Mouse (Mus musculus) mature B cell (primary cell): ENCODE measurements around the gene Tex10.
"Not testable (repeated sequence)": the region's sequence is repeated elsewhere in the genome, so short reads cannot be mapped to it uniquely, and the experiment has no call there.

ENCODE experiments used
- in situ Hi-C: fragments of 300-500 bp; cut with MboI; formaldehyde crosslinking; loops from 2 replicates; pipeline ENCODE4 v1.14.3; 2019

Tex10 gene

DNA sequence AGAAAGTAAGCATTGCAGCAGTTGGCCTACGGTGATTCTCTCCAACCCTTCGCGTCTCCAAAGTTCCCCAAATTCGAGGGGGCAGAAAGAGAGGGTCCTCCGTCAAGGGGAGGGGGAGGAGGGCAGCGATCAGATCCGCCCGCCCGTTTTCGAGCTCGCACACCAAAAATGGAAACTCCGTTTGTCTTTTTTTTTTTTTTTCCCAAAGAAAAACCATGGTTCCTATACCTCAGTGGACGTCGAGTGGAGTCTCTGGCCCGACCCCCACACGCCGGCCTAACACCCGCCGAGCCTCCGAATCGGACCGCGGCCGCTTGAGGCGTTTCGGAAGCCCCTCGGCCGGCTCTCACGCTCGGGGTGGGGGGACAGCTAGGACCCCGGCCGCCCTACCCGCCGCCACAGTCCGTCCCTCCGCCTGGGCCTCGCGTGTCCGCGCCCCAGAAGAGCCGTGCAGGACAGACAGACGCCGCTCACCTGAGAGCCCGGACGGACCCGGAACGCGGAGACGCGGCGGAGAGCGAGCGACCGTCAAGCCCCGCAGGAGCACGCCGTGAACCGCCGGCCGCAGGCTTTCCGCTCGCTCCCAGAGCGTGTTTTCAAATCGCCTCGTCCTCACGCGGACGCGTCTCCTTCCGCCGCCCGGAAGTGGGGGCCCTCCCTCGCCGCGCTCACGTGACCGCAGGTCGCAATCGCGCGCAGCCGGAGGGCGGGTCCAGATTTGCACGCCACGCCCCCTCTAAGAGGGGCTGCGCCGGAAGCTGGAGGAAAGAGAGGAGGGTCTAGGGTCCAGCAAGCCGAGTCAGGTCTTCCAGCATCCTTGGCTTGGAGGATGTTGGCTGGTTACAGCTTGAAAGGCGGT is at the start of gene Tex10:
Gene Tex10, minus strand, starts transcription at position 668 of the 859 bp plus-strand sequence.
- in situ Hi-C loops: no loop called here

DNA sequence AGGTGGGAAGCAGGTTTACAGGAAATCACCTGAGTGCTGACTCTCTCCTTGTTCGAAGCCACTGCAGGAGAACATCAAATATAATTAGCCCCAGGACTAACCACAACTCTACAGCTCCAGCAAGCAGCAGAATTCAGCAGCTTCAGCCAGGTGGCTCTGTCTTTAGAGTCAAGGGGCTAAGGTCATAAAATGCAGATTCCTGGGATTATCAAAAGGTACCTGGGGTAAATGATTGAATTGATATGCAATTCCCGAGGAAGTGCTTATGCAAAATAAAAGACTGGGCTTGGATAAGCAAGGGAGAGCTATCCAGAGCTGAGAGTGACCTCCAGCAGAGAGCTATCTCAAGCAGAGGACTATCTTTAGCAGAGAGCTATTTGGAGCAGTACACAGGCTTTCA is 37.6 kb upstream of the Tex10 start:
- in situ Hi-C loops: no loop called here

DNA sequence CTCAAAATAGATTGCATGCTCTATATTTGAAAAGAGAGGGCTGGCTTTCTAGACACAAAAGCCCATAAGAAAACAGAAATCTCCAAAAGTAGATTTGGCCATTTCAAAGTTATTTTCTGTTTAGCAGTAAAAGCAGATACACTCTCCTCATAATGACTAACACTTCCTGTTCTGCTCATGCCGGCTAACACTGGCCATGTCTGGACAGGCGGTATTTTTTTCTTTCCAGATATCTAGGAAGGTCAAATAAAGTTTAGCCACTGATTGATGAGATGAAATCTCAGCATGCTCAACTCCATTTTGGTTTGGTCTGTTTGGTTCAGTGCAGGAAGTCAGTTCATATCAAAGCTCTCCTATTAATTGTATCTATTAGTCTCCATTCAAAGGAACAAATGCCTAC is 19.3 kb upstream of the Tex10 start:
- in situ Hi-C loops: no loop called here

DNA sequence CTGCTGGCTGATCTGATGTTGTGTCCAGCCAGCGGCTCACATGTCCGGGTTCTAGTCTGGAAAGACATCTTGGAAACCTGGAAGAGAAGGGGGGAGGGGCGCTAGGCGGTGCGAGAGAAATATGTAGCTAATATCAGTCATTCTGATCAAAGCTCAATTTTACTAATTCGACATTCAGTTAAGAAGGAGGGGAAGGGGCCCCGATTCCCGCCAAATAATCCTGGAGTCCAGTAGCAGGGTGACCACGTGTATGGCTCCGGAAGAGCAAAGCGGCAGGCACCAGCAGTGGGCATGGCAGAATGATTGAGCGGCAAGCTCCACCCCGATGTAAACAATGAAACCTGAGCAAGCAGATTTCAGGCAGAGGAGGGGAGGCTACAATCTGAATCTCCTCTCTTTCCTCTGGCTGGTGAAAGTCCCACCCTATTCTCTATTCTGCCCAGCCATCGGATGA is 18.1 kb upstream of the Tex10 start:
- in situ Hi-C loops: no loop called here

DNA sequence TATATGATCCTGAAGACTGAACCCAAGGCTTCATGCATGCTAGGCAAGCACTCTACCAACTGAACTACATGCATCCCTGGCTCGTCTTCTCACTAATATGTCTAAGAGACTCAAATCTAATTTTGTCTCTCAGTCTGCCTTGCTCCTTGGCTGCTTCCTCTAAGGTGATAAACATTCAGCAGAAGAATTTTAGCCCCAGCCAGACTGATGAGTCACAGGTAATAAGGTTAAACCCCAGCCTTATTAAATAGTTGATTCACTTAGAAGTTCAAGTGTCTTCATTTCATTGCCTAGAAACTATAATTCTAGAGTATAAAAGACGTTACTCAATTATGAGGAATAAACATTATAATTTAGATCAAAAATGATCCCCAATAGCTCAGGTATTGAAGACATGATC is 15.7 kb upstream of the Tex10 start:
- in situ Hi-C loops: no loop called here

DNA sequence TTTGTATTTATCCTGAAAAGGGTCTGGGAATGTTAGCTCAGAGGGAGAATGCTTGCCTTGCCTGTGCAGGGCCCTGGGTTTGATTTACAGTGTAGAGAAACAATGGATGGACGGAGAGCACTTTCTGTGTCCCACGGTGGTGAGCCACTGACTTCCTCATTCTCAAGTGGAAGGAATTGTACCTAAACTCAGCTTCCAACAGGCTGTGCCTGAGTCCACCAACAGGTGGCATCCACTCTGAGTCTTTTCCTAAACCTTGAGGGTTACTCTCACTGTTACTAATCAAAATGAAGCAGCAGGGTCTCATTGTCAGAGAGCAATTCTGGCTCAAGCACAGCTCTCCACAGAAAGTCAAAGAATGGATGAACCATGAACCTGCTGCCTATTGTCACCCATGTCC is 8.0 kb upstream of the Tex10 start:
- in situ Hi-C loops: no loop called here

DNA sequence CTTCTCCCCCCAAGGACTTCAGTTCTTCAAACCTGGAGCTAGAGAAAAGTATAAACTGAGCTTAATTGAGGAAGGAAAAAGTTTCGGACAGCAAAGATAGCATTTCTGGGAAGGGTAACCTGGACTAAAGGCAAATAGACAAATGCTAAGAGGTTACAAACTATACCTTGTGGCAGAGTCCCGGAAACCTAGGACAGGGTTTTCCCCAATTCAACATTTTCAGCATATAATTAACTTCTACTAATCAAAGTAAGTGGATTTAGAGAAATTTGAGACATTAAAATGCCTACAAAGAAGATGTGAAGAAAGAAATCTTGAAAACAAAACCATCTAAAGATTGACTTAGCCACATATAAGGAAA is 372 bp upstream of the Tex10 start:
- in situ Hi-C loops: no loop called here

DNA sequence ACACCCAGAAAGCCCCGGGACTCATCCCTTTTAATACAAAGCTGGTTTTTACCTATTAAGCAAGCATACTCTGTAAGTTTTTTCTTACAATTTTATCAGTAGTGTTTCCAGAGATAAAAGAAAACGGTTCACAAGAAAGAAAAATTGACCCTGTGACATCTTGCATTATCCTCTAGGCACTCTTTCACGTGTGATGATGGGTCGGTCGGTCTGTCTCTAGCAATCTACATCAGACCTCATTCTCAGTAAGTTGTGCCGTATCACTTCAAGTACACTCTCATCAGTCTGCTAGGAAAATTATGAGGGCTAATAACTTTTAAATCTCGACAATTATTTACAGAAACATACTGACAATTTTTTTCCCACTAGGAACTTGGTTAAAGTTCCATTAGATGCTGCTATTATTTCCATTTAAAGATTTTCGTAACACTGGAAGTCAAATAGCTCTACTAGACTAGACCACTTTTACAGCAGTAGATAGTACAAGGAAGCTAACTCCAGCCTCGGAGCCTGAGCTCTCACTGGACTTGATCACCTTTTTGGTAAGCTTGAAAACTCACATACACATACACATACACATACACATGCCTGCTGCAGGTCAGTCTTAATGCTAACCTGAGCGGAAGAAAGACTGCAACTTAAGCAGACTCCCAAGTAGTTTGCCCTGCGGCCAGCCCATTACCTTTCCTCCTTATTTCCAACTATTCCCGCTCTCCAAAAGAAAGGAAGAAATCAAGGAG is 1.0 kb downstream of the Tex10 start:
- in situ Hi-C loops: no loop called here

DNA sequence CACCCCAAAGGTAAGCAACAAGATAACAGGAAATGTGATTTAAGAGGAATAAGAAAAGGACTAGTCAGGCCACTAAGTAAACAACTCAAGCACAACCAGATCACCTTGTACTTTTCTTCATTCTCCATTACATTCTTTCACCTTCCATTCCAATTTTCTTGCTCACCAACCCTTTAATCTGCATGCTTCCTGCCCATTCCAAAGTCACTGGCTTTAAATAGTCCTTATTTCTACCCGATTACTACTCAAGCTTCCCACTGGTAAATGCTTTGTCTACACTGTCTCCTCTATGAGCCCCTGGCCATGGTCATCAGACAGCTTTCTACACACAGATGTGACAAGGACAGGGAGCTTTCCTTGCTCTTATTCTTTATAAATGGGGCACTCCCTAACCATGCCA is 2.3 kb downstream of the Tex10 start:
- in situ Hi-C loops: no loop called here

DNA sequence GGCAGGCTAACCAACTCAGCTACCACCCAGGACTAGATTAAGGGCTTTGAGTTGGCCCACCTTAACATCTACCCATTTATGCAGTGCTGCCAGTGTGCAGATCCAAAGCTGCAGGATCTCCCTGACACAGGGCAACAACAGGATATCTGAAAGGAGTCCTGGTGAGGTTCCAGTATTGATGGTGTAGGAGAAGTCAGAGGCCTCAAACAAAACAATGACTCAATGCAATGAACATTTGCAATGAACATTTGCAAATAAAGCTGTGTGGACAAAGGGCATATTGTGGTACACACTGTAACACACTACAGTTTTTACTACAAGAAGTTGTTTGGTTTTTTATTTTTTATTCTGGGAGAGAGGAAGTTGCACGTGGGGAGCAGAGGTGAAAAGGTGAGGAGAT is 12.2 kb downstream of the Tex10 start:
- in situ Hi-C loops: no loop called here

DNA sequence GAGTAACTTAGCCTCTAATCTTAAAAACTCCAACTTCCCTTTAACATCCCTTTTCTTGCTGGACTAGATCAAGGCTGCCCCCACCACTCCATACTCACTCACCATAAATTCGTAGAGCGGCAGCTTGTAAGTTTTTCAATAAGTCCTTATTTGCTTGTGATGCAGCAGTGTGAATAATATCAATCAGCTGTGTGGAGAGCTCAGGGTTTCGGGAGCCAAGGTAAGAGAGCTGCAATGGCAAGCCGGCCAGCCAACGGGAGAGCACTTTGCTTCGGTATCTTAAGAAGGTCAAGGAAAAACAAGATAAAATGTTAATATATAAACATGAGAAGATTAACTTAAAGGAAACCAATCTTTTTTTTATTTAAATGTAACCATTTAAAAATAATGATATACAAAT is 14.8 kb downstream of the Tex10 start:
- in situ Hi-C loops: no loop called here

DNA sequence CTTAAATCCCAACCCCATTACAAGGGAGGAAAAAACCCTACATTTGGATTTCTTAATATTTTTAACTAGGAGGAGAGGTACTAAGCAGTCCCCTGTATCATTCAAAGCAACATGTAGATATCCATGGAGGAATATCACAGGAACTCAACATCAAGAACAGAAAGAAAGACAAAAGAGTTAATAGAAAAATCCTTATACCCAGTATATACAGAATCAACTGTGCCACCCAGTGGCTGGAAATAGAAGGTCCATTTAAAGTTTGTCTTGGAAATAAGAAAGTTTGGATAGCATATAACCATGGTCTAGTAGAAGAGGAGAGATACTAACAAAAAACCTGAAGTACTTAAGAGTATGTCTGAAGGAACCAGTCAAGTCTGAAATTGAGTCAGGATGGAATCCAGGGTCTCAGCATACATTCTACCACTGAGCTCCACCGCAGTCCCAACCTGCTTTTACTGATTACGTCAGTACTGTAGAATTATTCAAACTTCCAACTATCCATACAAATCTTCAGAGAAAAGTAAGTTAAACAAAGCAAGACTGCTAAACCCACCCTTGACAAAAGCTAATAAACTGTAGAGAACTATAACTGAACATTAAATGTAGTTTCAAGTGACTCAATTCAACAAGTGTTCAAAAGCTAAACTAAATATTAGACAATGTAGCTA is 19.0 kb downstream of the Tex10 start:
- in situ Hi-C loops: no loop called here

DNA sequence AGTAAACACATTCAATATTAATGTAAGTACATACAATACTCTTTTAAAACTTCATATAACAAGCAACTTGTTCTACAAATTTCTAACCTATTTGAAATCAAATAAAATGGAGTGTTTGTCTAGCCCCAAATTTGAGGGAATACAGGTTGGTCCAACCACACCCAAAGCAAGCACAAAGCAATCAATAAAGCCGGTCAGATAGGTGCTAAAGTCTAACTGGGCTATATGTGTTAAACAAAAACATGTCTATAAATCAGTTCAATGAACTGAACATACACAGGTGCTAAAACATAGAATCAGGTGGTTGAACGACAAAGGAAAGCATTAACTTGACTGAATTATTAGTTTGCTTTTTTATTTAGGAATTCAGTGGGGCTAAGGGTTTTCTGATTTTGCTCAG is 45.2 kb downstream of the Tex10 start:
- in situ Hi-C loops: no loop called here

DNA sequence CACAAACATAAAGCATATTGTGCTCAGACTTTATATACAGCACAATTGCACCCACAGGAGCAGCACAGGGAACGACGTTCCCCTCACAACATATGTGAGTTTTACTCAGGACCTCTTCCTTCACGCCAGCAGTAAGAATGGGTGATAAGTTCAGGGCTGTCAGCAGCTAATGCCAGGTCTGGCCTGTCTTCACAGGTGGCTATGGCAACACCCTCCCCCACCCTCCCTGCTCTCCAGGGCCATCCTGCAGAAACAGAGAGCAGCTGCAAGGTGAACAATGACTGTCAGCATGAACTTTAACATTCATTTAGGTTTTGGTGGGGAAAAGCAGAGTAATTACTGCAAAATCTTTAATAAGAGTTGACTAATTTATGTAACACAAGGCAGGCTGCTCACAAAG is 45.8 kb downstream of the Tex10 start:
- in situ Hi-C loops: no loop called here

DNA sequence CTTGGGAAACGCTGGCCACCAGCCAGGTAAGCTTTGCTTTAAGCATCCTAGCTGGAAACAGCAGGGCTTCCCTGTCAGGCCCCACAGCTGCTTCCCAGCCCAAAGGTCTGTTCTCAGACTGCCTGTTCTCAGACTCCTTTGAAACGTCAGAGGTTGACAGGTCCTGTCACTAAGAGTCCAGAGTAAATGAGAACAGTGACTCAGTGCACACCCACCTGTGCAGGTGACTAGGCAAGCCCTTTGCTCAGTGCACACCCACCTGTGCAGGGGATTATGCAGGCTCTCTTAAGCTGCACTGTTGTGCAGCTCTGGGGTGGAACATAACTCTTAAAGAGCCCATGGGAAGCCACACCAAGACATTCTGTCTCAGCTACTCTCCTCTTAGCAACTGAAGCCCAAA is 49.5 kb downstream of the Tex10 start:
- in situ Hi-C loops: no loop called here

DNA sequence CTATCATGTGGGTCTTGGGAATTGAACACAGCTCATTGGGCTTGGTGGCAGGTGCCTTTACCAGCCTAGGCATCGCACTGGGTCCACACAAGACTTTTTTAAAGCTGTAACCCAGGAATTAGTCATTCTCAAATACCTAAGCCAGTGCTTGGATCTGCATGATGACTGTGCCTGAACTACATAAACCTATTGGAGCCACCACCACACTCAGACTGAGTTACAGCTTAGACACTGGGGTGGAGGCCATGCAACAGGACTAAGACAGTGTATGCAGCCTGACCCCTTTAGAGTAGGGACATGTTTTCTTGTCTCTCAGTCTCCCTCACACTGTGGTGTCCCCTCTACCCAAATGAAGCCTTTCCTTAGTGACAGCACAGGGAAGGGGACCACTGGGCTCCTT is 50.6 kb downstream of the Tex10 start:
- in situ Hi-C loops: no loop called here

DNA sequence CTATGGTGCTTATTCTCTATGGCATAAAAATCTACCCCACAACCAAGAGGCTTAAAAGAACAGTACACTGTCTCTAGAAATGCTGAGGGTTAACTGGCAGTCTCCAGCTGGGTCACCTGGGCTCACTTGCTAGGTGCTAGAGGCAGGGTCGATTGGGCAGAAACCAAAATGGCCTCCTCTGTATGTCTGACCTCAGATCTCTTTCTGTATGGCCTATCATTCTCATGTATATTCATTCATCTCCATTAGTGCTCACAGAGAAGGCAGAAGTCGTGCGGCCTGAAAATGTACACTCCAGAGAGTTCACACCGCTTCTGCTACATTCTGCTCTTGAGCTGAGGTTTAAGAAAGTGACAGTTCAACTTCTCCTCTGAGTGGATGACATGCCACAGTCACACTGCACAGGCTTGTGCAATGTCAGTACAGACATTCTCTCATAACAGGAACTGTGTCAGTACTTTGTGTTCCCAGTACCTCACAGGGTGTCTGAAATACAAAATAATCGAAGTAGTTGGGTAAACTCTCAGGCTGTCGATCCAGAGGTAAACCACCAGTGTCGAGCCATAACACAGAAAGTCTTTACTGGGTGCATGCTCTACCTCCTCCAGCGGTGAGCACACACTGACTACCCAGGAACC is 54.3 kb downstream of the Tex10 start:
- in situ Hi-C loops: no loop called here

DNA sequence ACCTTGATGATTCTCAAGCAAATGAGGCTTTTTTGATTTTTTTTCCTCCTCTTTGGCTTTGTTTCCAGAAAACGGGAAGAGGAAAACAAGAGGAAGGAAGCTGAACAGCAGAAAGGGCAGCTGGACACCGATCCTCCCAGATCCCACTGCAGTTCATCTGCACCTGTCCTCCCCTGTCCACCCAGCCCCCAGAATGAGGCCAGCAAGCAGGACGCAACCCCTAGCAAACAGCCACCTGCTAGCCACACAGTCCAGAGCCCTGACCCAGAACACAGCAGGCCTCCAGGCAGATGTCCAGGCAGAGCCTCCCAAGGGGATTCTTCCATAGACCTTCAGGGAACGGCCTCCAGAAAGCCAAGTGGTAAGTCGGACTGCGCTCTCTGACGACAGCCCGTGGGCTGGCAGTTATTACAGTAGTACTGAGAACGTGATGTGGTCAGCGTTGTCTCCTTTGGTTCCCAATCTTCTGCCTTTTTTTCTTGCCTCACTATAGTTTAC is 57.4 kb downstream of the Tex10 start:
- in situ Hi-C loops: no loop called here

DNA sequence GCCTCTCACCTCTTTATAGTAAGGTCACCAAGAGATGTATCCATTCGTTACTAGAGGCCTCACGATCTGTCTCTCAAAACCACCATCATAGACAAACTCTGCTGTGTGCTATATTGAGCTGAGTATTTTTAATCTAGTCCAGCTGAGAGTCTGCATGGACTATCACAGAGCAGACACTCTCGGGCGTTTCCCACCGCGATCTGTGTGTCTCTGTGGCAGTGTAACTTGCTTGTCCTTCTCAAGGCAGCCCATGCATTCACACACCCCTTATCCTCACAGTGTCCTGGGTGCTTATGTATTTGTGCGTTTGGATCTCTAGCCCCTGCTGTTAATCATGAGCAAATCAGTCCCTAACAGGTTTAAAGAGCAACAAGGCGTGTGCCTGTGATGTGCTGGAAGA is 59.8 kb downstream of the Tex10 start:
- in situ Hi-C loops: no loop called here

DNA sequence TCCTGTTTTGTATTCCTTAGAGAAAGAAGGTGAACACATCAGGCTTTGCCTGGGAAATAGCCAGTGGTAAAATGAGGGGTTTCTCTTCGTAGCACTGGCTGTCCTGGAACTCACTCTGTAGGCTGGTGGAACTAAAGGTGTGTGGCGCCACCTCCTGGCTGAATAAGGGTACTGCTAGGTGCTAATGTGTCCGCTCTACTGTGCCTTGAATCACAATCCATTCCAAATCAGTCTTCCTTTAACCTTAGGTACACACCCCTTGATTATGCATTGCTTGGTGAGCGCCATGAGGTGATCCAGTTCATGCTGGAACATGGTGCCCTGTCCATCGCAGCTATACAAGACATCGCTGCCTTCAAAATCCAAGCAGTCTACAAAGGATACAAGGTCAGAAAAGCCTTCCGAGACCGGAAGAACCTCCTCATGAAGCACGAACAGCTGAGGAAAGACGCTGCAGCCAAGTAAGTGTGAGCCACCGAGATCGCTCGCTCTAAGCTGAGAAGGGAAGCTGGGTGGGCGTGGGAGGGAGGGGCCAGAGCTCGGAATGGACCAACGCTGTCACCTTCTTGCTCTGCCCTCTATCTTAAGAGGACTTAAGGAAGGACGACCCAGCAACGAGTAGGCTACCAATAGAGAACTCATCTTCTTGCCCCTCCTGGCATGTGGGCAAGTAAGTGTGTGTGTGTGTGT is 65.8 kb downstream of the Tex10 start:
- in situ Hi-C loops: no loop called here

DNA sequence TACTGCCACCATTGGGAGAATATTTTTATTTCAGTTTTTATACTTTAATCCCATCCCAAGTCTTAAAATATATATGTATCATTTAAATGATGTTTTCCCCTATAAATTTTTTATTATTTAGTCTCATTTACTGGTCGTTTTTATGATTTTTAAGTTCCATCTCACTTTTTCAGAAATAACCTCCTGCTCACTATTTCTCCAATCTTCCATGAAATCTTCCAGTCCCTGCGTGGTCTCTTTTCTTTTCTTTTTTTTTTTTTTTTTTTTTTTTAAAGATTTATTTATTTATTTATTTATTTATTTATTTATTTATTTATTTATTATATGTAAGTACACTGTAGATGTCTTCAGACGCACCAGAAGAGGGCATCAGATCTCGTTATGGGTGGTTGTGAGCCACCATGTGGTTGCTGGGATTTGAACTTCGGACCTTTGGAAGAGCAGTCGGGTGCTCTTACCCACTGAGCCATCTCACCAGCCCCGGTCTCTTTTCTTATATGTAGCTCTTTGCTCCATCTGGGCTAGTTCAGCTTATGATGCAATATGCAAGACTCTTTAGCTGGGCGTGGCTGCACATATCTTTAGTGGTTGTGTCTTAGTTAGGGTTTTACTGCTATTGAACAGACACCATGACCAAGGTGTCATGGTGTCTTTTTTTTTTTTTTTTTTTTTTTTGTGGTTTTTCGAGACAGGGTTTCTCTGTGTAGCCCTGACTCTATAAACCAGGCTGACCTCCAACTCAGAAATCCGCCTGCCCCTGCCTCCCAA is 67.4 kb downstream of the Tex10 start:
- in situ Hi-C loops: not testable (repeated sequence)
